Mouse (Mus musculus): Measurements from ENCODE around the gene Ifit3. TPM values are rescaled to one million over a fixed set of nuclear protein-coding genes. Genes with fewer than 3 reads are reported as not detected.
A peak's percentile ranks its signal among the peaks of the same experiment; 100 is the strongest.

Ifit3 gene
- polyA plus RNA-seq, 1 experiment: 16.8 TPM

DNA sequence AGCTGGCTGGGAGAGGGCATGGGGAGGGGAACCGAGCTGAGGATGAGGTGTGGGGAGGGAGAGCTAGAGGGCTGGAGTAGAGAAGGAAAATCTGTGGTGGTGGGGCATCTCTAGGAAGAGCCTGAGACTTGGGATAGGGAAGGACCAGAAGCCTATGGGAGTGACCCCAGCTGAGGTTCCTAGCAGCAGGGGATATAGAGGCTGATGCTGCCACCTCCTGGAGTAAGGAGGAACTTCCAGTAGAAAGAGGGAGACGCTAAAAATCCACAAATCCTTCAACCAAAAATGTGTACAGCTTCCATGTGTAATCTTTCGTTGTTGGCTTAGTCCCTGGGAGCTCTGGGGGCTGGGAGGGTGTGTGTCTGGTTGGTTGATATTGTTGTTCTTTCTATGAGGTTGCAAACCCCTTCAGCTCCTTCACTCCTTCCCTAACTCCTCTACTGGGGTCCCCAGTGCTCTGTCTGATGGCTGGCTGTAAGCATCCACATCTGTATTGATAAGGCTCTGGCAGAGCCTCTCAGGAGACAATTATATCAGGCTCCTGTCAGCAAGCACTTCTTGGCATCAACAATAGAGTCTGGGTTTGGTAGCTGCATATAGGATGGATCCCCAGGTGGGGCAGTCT lies 53.7 kb downstream of the Ifit3 start:
- DNase-seq: peak; percentile 71
- 15% methylated on average over 3 of the region's 3 CpGs for WGBS

More for the DNA sequence above, 53.7 kb downstream of the Ifit3 start:
- H3K27ac ChIP-seq (ENCODE audit: insufficient read depth, low read depth, low read length): no peak overlapping the region
- no peaks in the 10 kb centered on the region for H3K4me1 ChIP-seq (ENCODE audit: control insufficient read depth, insufficient read depth, low read length)
- no peaks in the 10 kb centered on the region for H3K27me3 ChIP-seq (replicated peaks; ENCODE audit: control insufficient read depth, insufficient read depth, low read length)
- no peak overlapping the region for H3K4me3 ChIP-seq (ENCODE audit: insufficient read depth, low read depth, low read length)
- H3K36me3 ChIP-seq (ENCODE audit: control insufficient read depth, insufficient read depth, low read length): no peaks in the 10 kb centered on the region
- TF ChIP-seq POLR2A (IDR thresholded peaks at IDR 0.05; ENCODE audit: low read depth, low read length): no peak
- peak; percentile 74 for TF ChIP-seq CTCF (conservative IDR thresholded peaks at IDR 0.05; ENCODE audit: insufficient read depth, insufficient read length, low read depth, low read length)

Other genes with a start within 250 kb of the Ifit3 start
- 7.8 and 11.3 TPM in 2 replicates for gene Ch25h, start 108.4 kb upstream of the Ifit3 start, polyA plus RNA-seq (2012; rRNA removed)
- gene Lipa, start 56.1 kb upstream of the Ifit3 start, polyA plus RNA-seq (2012; rRNA removed): 210 and 240 TPM in 2 replicates
- 3.4 and 4.0 TPM in 2 replicates for gene Ifit2, start 32.8 kb upstream of the Ifit3 start, polyA plus RNA-seq (2012; rRNA removed)
- 0.56 and 1.4 TPM in 2 replicates for gene Ifit1bl1, start 18.4 kb downstream of the Ifit3 start, polyA plus RNA-seq (2012; rRNA removed)
- gene Ifit3b, start 24.4 kb downstream of the Ifit3 start, polyA plus RNA-seq (2012; rRNA removed): 3.4 and 6.0 TPM in 2 replicates
- gene Ifit1bl2, start 57.2 kb downstream of the Ifit3 start, polyA plus RNA-seq (2012; rRNA removed): 0.35 and 0.42 TPM in 2 replicates
- gene Ifit1, start 57.3 kb downstream of the Ifit3 start, polyA plus RNA-seq (2012; rRNA removed): 3.6 and 5.6 TPM in 2 replicates
- gene Slc16a12, start 163.8 kb downstream of the Ifit3 start, polyA plus RNA-seq (2012; rRNA removed): 59.6 and 61.4 TPM in 2 replicates

Data from kidney, adult 2 months (tissue).